Mouse (Mus musculus) frontal cortex, postnatal 25 days (tissue): Measurements from ENCODE around the gene Arl9.
"Not testable (repeated sequence)": the region's sequence is repeated elsewhere in the genome, so short reads cannot be mapped to it uniquely, and the experiment has no call there.

Experiments
- DNase-seq, 2 experiments: peaks; one replicate each; pipeline ENCODE4 v3.0.0; 2022; ENCODE audit warnings: low spot score in 2 of 2

Arl9 gene

GRCm38 (mm10) chr5:77015544-77016482 is 12.0 kb downstream of the Arl9 start, which contains the start of gene Thegl:
TSS of gene Thegl (plus strand) at chr5:77016023.
- peak; percentile 35 to 48 for DNase-seq

- no peak for DNase-seq
Measured at GRCm38 (mm10) chr5:77028034-77028433, 24.2 kb downstream of the Arl9 start.

- peak in 1 of 2 experiments; percentile 9 for DNase-seq
Measured at GRCm38 (mm10) chr5:77029735-77030134, 25.9 kb downstream of the Arl9 start.

GRCm38 (mm10) chr5:77035101-77035500 is 31.2 kb downstream of the Arl9 start:
- not testable (repeated sequence) for DNase-seq

- no peak for DNase-seq
Measured at GRCm38 (mm10) chr5:77038451-77038850, 34.6 kb downstream of the Arl9 start.

- DNase-seq = no peak
Measured at GRCm38 (mm10) chr5:77039391-77039790, 35.5 kb downstream of the Arl9 start.

- no peak for DNase-seq
Measured at GRCm38 (mm10) chr5:77044362-77044761, 40.5 kb downstream of the Arl9 start.

- no peak for DNase-seq
Measured at GRCm38 (mm10) chr5:77052616-77053015, 48.8 kb downstream of the Arl9 start.

GRCm38 (mm10) chr5:77056881-77057440 is 53.1 kb downstream of the Arl9 start:
- no peak for DNase-seq
